Mouse (Mus musculus): ENCODE data around the gene Asb16. TPM values are rescaled to one million over a fixed set of nuclear protein-coding genes. Genes with fewer than 3 reads are reported as not detected.

Gene Asb16
- polyA plus RNA-seq, 1 experiment from 2014 or later, result 0.08 TPM

DNA sequence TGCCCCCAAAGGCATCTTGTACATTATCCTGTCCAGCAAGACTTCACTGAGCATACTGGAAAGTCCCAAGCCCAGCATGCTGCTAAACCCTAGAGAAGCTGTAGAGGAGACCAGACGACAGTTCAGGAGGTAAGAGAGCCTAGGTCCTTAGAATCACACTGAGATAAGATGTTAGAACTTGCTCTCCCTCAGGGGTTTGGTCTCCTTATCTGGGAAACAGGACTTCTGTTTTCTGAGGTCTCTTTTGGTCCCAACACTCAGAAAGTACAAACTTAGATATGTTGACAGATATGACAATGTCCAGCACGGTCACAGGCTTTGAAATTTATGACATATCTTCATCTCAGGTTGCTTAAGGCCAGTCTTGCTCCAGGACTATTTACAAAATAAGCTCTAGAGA is 32.5 kb upstream of the Asb16 start:
- Histone ChIP-seq H3K9ac (ENCODE audit: low read length) (no peak overlapping the region), H3K27ac (ENCODE audit: low read length) (no peak overlapping the region), H3K9me3 (replicated peaks; ENCODE audit: control insufficient read depth, low read length) (no peaks in the 10 kb centered on the region), H3K4me1 (ENCODE audit: control insufficient read depth, insufficient read depth, low read length) (no peaks in the 10 kb centered on the region), H3K4me3 (ENCODE audit: low read length) (no peak overlapping the region), H3K27me3 (ENCODE audit: control insufficient read depth, insufficient read depth, low read length) (no peaks in the 10 kb centered on the region), H3K4me2 (ENCODE audit: low read depth, low read length) (no peak overlapping the region), H3K36me3 (ENCODE audit: control insufficient read depth, insufficient read depth) (no peaks in the 10 kb centered on the region)
- WGBS, result 36% methylated on average over 2 of the region's 2 CpGs
- ATAC-seq (replicated peaks; ENCODE audit: extremely low read depth, insufficient read depth, low FRiP score), result no peak

DNA sequence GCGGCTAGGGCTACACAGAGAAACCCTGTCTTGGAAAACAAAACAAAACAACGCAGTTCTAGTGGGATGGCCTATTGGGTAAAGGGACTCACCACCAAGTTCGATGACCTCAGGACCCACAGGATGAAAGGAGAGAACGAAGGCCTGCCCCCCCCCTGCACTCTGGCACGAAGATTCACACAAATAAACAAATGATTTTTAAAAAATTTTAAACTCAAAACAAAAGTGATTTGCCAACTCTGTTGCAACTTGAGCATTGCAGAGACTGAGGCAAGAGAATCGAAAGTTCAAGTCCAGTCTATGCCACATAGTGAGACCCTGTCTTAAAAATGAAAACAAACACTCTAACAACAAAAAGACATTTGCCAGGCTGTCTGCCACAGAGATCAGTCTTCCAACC is 27.9 kb upstream of the Asb16 start:
- H3K36me3 ChIP-seq (ENCODE audit: control insufficient read depth, insufficient read depth), result no peaks in the 10 kb centered on the region
- no peak overlapping the region for H3K9ac ChIP-seq (ENCODE audit: low read length)
- H3K4me3 ChIP-seq (ENCODE audit: low read length), result no peak overlapping the region
- H3K27me3 ChIP-seq (ENCODE audit: control insufficient read depth, insufficient read depth, low read length), result no peaks in the 10 kb centered on the region
- H3K27ac ChIP-seq (ENCODE audit: low read length), result no peak overlapping the region
- ATAC-seq (replicated peaks; ENCODE audit: extremely low read depth, insufficient read depth, low FRiP score), result no peak
- WGBS, result 84% methylated on average over 6 of the region's 6 CpGs
- no peaks in the 10 kb centered on the region for H3K9me3 ChIP-seq (replicated peaks; ENCODE audit: control insufficient read depth, low read length)
- H3K4me1 ChIP-seq (ENCODE audit: control insufficient read depth, insufficient read depth, low read length), result peaks cover 9% of the 10 kb centered on the region
- no peak overlapping the region for H3K4me2 ChIP-seq (ENCODE audit: low read depth, low read length)

DNA sequence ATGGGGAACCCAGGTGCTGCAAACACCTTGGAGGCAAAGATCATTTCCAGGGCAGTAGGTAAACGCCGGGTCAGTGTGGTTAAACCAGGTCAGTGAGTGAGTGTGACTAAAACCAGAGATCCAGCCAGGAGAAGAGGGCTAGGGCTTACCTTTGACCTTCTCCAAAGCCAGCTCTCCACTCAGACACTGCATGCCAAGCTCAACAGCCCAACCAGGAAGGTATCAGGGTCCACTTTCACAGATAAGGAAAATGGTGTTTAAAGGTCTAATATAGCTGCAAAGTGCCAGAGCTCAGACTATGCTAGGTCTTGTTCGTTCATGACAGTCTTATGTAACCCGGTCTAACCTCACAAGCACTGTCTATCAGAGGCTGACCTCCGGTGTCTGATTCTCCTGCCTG is 27.3 kb upstream of the Asb16 start:
- Histone ChIP-seq H3K9me3 (replicated peaks; ENCODE audit: control insufficient read depth, low read length) (no peaks in the 10 kb centered on the region), H3K4me2 (ENCODE audit: low read depth, low read length) (no peak overlapping the region), H3K36me3 (ENCODE audit: control insufficient read depth, insufficient read depth) (no peaks in the 10 kb centered on the region), H3K27ac (ENCODE audit: low read length) (no peak overlapping the region), H3K4me3 (ENCODE audit: low read length) (no peak overlapping the region), H3K27me3 (ENCODE audit: control insufficient read depth, insufficient read depth, low read length) (no peaks in the 10 kb centered on the region), H3K4me1 (ENCODE audit: control insufficient read depth, insufficient read depth, low read length) (peaks cover 10% of the 10 kb centered on the region), H3K9ac (ENCODE audit: low read length) (no peak overlapping the region)
- WGBS, result 63% methylated on average over 5 of the region's 5 CpGs
- no peak for ATAC-seq (replicated peaks; ENCODE audit: extremely low read depth, insufficient read depth, low FRiP score)

DNA sequence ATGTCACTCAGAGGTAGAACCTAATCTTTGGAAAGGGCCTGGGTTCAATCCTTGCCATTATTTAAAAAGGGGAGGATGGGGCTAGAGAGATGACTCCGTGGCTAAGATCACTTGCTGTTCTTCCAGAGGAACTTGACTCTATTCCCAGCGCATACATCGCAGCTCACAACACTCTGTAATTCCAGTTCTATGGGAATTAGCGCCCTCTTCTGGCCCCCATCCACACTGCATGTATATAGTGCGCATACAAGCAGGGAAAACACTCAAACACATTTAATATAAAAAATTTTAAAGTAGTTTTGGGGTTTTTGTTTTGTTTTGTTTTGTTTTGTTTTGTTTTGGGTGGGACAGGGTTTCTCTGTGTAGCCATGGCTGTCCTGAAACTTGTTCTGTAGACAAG is 26.7 kb upstream of the Asb16 start:
- WGBS, result 53% methylated on average over 5 of the region's 5 CpGs
- Histone ChIP-seq H3K27me3 (ENCODE audit: control insufficient read depth, insufficient read depth, low read length) (no peaks in the 10 kb centered on the region), H3K27ac (ENCODE audit: low read length) (no peak overlapping the region)

DNA sequence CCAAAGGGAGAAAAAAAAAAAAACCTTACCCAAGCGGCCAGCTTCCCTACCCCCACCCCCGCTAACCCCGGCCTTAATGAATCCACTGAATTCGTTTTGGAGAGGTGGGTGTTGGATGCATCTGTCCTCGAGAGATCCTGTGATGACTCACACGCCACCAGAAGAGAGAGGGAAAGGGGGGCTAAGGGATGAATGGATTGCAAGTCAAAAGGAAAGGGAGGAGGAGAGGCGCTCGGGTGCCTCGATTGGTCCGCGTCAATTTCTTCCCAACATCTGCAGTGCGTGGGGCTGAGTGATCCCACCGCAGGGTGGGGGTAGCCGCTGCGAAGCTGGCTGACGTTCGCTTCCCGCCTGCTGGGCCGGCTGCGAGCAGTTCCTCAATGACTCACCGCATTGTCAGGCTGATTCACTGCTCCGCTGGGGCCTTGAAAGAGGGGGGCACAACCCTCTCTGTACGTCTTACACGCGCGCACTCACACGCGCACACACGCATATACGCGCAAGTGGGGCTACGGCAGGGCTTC is 23.6 kb upstream of the Asb16 start:
- Histone ChIP-seq H3K27ac (ENCODE audit: low read length) (no peak overlapping the region), H3K4me3 (ENCODE audit: low read length) (peak overlapping the region; percentile 50), H3K9me3 (replicated peaks; ENCODE audit: control insufficient read depth, low read length) (no peaks in the 10 kb centered on the region), H3K4me1 (ENCODE audit: control insufficient read depth, insufficient read depth, low read length) (peaks cover 19% of the 10 kb centered on the region), H3K4me2 (ENCODE audit: low read depth, low read length) (peak overlapping the region; percentile 80), H3K36me3 (ENCODE audit: control insufficient read depth, insufficient read depth) (no peaks in the 10 kb centered on the region), H3K27me3 (ENCODE audit: control insufficient read depth, insufficient read depth, low read length) (no peaks in the 10 kb centered on the region), H3K9ac (ENCODE audit: low read length) (peak overlapping the region; percentile 72)
- WGBS, result 2% methylated on average over 32 of the region's 32 CpGs
- ATAC-seq (replicated peaks; ENCODE audit: extremely low read depth, insufficient read depth, low FRiP score), result peak; percentile 77

More for the DNA sequence above, 26.7 kb upstream of the Asb16 start:
- H3K4me3 ChIP-seq (ENCODE audit: low read length), result no peak overlapping the region
- H3K36me3 ChIP-seq (ENCODE audit: control insufficient read depth, insufficient read depth), result no peaks in the 10 kb centered on the region
- H3K9ac ChIP-seq (ENCODE audit: low read length), result no peak overlapping the region
- no peaks in the 10 kb centered on the region for H3K9me3 ChIP-seq (replicated peaks; ENCODE audit: control insufficient read depth, low read length)
- H3K4me1 ChIP-seq (ENCODE audit: control insufficient read depth, insufficient read depth, low read length), result peaks cover 10% of the 10 kb centered on the region
- no peak for ATAC-seq (replicated peaks; ENCODE audit: extremely low read depth, insufficient read depth, low FRiP score)
- H3K4me2 ChIP-seq (ENCODE audit: low read depth, low read length), result no peak overlapping the region

DNA sequence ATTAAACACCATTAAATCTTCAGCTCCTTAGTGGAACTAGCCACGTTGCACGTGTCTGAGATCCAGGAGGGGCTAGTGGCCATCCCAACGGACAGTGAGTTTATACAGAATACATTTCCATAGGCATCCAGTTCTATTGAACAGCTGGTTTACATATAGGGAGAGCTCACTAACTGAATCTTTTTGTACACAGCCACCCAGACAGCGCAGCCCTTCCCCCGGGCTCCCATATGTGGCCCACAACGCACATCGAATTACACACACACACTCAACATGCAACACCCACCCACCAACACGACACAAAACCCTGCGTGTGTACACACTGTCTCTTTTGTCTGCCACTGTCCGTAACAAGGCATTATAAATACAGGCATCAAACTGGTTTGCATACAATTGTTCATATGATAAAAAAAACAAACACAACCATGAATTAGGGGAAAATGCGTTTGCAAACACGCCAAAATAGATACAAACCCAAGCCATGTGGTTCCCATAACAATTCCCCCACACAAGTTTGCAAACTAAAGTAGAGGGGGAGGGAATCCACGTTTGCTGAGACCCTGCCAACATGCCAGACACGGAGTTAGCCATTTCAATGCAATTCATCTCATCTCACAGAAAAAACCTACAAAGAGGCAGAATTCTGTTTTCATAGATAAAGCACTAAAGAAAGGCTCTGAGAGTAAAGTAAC is 22.8 kb upstream of the Asb16 start:
- H3K36me3 ChIP-seq (ENCODE audit: control insufficient read depth, insufficient read depth), result no peaks in the 10 kb centered on the region
- H3K4me1 ChIP-seq (ENCODE audit: control insufficient read depth, insufficient read depth, low read length), result peaks cover 19% of the 10 kb centered on the region
- peak overlapping the region; percentile 80 for H3K4me2 ChIP-seq (ENCODE audit: low read depth, low read length)
- no peaks in the 10 kb centered on the region for H3K27me3 ChIP-seq (ENCODE audit: control insufficient read depth, insufficient read depth, low read length)
- peak overlapping the region; percentile 50 for H3K4me3 ChIP-seq (ENCODE audit: low read length)
- no peak for ATAC-seq (replicated peaks; ENCODE audit: extremely low read depth, insufficient read depth, low FRiP score)
- no peaks in the 10 kb centered on the region for H3K9me3 ChIP-seq (replicated peaks; ENCODE audit: control insufficient read depth, low read length)
- 57% methylated on average over 14 of the region's 14 CpGs for WGBS
- H3K27ac ChIP-seq (ENCODE audit: low read length), result no peak overlapping the region
- peak overlapping the region; percentile 72 for H3K9ac ChIP-seq (ENCODE audit: low read length)

DNA sequence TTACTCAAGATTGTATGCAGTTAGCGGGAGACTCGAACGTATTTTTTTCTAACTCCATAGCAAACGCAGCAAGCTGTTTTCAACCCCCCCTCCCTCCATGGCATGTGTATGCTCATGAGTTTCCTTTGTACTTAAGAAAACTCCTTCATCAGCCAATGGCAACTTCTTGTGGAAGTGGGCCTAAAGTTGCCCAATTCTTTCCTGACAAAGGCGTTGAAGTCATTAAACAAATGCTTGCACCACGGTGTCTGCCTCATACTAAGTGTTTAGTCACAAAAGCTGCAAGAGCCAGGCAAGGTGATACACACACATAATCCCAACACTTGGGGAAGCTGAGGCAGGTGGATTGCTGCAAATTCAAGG is 22.3 kb upstream of the Asb16 start:
- no peak overlapping the region for H3K4me2 ChIP-seq (ENCODE audit: low read depth, low read length)
- H3K9ac ChIP-seq (ENCODE audit: low read length), result no peak overlapping the region
- WGBS, result 78% methylated on average over 6 of the region's 6 CpGs

DNA sequence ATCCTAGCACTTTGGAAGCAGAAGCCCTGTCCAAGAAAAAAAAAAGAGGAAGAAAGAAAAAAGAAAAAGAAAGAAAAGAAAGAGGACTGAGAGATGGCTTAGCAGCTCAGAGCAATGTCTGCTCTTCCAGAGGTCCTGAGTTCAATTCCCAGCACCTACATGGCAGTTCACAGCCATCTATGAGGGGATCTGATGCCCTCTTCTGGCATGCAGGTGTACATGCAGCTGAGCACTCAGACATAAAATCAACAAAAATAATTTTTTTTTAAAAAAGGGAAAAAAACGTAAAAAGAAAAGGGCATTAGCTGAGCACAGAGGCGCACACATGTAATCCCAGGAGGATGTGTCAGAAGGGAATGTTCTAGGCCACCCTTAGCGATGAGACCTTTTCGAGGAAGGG is 21.7 kb upstream of the Asb16 start:
- H3K4me1 ChIP-seq (ENCODE audit: control insufficient read depth, insufficient read depth, low read length), result peaks cover 19% of the 10 kb centered on the region
- WGBS, result 86% methylated on average over 4 of the region's 4 CpGs
- no peak for ATAC-seq (replicated peaks; ENCODE audit: extremely low read depth, insufficient read depth, low FRiP score)

More for the DNA sequence above, 22.3 kb upstream of the Asb16 start:
- H3K4me3 ChIP-seq (ENCODE audit: low read length), result no peak overlapping the region
- no peak for ATAC-seq (replicated peaks; ENCODE audit: extremely low read depth, insufficient read depth, low FRiP score)
- H3K27ac ChIP-seq (ENCODE audit: low read length), result no peak overlapping the region
- H3K4me1 ChIP-seq (ENCODE audit: control insufficient read depth, insufficient read depth, low read length), result peaks cover 19% of the 10 kb centered on the region
- H3K9me3 ChIP-seq (replicated peaks; ENCODE audit: control insufficient read depth, low read length), result no peaks in the 10 kb centered on the region
- no peaks in the 10 kb centered on the region for H3K27me3 ChIP-seq (ENCODE audit: control insufficient read depth, insufficient read depth, low read length)
- H3K36me3 ChIP-seq (ENCODE audit: control insufficient read depth, insufficient read depth), result no peaks in the 10 kb centered on the region

DNA sequence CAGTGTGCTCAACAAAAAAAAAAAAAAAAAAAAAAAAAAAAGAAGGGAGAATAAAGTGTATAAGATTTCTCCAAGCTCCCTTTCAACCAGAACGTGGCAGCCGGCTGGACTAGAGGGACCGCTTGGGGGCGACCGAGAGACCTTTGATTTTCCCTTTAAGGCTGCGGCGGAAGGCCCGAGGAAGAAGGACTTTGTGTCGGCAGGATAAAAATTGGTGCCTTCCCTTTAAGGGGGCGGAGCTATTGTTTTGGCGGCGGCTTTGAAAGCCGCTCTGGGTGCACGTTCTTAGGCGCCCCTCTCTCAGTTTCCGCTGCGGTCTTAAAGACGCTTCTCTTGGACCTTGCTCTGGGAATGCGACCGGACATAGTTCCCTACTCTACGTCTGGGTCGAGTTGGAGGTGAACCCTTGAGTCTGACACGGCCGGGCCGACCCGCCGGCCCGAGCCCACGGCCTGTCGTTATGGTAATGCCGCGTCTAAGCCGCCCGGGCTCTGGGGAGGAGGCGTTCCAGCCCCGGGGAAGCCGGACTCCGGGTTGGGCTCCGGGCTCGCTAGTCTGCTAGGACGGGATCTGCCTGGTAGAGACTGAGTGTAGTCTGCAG is 19.8 kb upstream of the Asb16 start, which contains the start of gene BC030867:
Gene BC030867, plus strand, starts transcription at position 253 of the 601 bp plus-strand sequence.
- peak within 1 kb of the TSS; percentile 86 for H3K9ac ChIP-seq (ENCODE audit: low read length)
- H3K27ac ChIP-seq (ENCODE audit: low read length), result peak within 1 kb of the TSS; percentile 57
- H3K27me3 ChIP-seq (ENCODE audit: control insufficient read depth, insufficient read depth, low read length), result no peaks in the 10 kb centered on the region
- H3K36me3 ChIP-seq (ENCODE audit: control insufficient read depth, insufficient read depth), result 0 out of 2 replicates have a peak, but pooled peaks cover 3% of the 10 kb centered on the region
- peak; percentile 33; the same call in 1 of the 2 replicates for ATAC-seq (replicated peaks; ENCODE audit: extremely low read depth, insufficient read depth, low FRiP score)
- H3K4me3 ChIP-seq (ENCODE audit: low read length), result peak within 1 kb of the TSS; percentile 90
- H3K4me1 ChIP-seq (ENCODE audit: control insufficient read depth, insufficient read depth, low read length), result peaks cover 22% of the 10 kb centered on the region
- under 1% methylated on average over 41 of the region's 41 CpGs for WGBS
- H3K4me2 ChIP-seq (ENCODE audit: low read depth, low read length), result peak within 1 kb of the TSS; percentile 99
- H3K9me3 ChIP-seq (replicated peaks; ENCODE audit: control insufficient read depth, low read length), result no peaks in the 10 kb centered on the region

More for the DNA sequence above, 21.7 kb upstream of the Asb16 start:
- 0 out of 2 replicates have a peak, but pooled peaks cover 3% of the 10 kb centered on the region for H3K36me3 ChIP-seq (ENCODE audit: control insufficient read depth, insufficient read depth)
- H3K4me2 ChIP-seq (ENCODE audit: low read depth, low read length), result no peak overlapping the region
- no peaks in the 10 kb centered on the region for H3K27me3 ChIP-seq (ENCODE audit: control insufficient read depth, insufficient read depth, low read length)
- H3K9me3 ChIP-seq (replicated peaks; ENCODE audit: control insufficient read depth, low read length), result no peaks in the 10 kb centered on the region
- H3K27ac ChIP-seq (ENCODE audit: low read length), result no peak overlapping the region
- H3K9ac ChIP-seq (ENCODE audit: low read length), result no peak overlapping the region
- no peak overlapping the region for H3K4me3 ChIP-seq (ENCODE audit: low read length)
